Mouse (Mus musculus) small intestine, adult 2 months (tissue): ENCODE data around the gene Sept1. TPM values are rescaled to one million over a fixed set of nuclear protein-coding genes. Genes with fewer than 3 reads are reported as not detected.

Source experiments
- H3K27ac ChIP-seq: fragments of 200-500 bp; 2 replicates; pipeline ENCODE4 v1.5.1; 2012; ENCODE audit warnings: low read depth, low read length, control low read depth, inconsistent platforms; ENCODE audit not compliant: insufficient read depth
- H3K27me3 ChIP-seq: fragments of 200-500 bp; 2 replicates; pipeline ENCODE4 v1.6.1; 2012; ENCODE audit warnings: mild to moderate bottlenecking, moderate library complexity, low read length, inconsistent platforms; ENCODE audit not compliant: control insufficient read depth, insufficient read depth
- H3K36me3 ChIP-seq: fragments of 200-500 bp; 2 replicates; pipeline ENCODE4 v1.6.1; 2012; ENCODE audit warnings: mild to moderate bottlenecking, low read length, control low read depth, inconsistent platforms; ENCODE audit not compliant: control insufficient read depth, insufficient read depth
- H3K4me1 ChIP-seq: fragments of 200-500 bp; 2 replicates; pipeline ENCODE4 v1.6.1; 2012; ENCODE audit warnings: low read length, inconsistent platforms, mixed read lengths; ENCODE audit not compliant: control insufficient read depth, insufficient read depth, insufficient read length
- H3K4me3 ChIP-seq: fragments of 200-500 bp; 2 replicates; pipeline ENCODE4 v1.5.1; 2012; ENCODE audit warnings: low read depth, mild to moderate bottlenecking, control low read depth, inconsistent platforms, low read length, moderate library complexity
- CTCF ChIP-seq: fragments of 200-500 bp; IDR thresholded peaks from 2 replicates; pipeline ENCODE4 v1.5.1; 2012; ENCODE audit warnings: low read depth, mild to moderate bottlenecking, control low read depth, inconsistent platforms, low read length, moderate library complexity, mixed read lengths; ENCODE audit not compliant: insufficient replicate concordance, insufficient read length; ENCODE audit errors: extremely low read depth
- POLR2A ChIP-seq: fragments of 200-500 bp; IDR thresholded peaks from 2 replicates; pipeline ENCODE4 v1.6.1; 2012; ENCODE audit warnings: low read depth, mild to moderate bottlenecking, control low read depth, inconsistent platforms, low read length, moderate library complexity
- WGBS: fragments of 180-500 bp; shearing (Covaris S2); methylation state at CpG from one replicate; pipeline ENCODE4 v1.1.7; 2018; 5-methylcytosine and 5-hydroxymethylcytosine counted together
- polyA plus RNA-seq: library from polyadenylated mRNA; depleted of rRNA; stranded (reverse); fragments of >200 nt; gene quantifications from 2 replicates; pipeline ENCODE4 v1.2.3, GENCODE M21; 2012

Gene Sept1
- polyA plus RNA-seq, 1 experiment = 34.1 TPM

DNA sequence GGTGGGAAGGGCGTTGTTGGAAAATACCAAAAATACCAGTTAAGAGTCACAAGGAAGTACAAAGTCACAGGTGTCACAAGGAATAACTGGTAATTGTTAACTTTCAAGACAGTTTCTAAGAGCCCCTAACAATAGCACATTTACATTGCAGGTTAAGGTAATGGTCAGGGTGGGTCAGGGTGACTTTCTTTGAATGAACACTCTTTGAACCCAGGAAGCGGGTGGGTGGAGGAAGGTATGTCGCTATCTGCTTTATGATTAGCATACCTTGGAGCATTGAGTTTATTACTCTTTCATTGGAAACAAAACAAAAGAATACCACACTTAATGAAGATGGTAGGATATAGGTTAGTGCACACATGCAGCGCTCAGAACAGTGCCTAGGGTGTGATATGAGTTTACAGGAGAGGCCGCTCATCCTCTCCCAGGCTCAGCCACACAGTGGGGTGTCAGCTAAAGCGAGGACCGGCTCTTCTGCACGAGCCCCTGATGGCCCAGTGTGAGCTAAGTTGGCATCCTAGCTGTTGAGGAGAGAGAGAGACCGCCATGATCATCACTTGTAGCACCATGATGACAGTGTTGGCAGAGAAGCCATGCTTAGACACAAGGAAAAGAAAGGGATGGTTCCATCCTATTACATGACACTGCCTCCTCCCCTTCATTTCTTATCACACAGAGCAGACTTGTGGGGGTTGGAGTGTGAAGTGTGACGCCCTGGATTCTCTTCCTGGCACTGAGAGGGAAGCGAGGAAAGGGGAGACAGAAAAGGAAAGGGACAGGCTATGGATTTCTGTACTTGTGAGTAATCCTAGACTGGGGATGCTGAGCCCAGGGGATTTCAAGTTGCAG lies 7.6 kb downstream of the Sept1 start:
- Histone ChIP-seq H3K4me1 (peaks cover 5% of the 10 kb centered on the region; the same call in 1 of the 2 replicates), H3K27me3 (no peaks in the 10 kb centered on the region), H3K27ac (no peak overlapping the region), H3K4me3 (no peak overlapping the region), H3K36me3 (no peaks in the 10 kb centered on the region)
- 46% methylated on average over 11 of the region's 11 CpGs for WGBS
- TF ChIP-seq CTCF = no peak

DNA sequence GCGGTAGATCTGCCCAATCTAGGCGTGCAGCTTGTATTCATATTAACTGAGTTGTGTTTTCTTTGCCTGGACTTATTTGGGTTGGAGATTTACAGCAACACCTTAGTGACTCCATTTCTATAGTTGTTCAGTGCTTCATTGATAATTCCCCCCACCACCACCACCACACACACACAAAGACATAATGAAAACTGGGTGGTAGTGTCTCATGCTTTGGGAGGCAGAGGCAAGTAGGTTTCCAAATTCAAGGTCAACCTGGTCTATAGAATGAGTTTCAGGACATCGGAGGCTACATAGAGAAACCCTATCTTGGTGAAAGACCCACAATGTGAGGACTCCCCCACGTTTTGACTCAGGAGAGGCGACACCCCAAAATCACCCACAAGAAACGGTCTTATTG lies 8.3 kb downstream of the Sept1 start:
- Histone ChIP-seq H3K27me3 (no peaks in the 10 kb centered on the region), H3K36me3 (no peaks in the 10 kb centered on the region), H3K4me1 (peaks cover 5% of the 10 kb centered on the region; the same call in 1 of the 2 replicates), H3K4me3 (no peak overlapping the region), H3K27ac (no peak overlapping the region)
- TF ChIP-seq POLR2A (no peak), CTCF (no peak)
- WGBS = 83% methylated on average over 6 of the region's 6 CpGs

DNA sequence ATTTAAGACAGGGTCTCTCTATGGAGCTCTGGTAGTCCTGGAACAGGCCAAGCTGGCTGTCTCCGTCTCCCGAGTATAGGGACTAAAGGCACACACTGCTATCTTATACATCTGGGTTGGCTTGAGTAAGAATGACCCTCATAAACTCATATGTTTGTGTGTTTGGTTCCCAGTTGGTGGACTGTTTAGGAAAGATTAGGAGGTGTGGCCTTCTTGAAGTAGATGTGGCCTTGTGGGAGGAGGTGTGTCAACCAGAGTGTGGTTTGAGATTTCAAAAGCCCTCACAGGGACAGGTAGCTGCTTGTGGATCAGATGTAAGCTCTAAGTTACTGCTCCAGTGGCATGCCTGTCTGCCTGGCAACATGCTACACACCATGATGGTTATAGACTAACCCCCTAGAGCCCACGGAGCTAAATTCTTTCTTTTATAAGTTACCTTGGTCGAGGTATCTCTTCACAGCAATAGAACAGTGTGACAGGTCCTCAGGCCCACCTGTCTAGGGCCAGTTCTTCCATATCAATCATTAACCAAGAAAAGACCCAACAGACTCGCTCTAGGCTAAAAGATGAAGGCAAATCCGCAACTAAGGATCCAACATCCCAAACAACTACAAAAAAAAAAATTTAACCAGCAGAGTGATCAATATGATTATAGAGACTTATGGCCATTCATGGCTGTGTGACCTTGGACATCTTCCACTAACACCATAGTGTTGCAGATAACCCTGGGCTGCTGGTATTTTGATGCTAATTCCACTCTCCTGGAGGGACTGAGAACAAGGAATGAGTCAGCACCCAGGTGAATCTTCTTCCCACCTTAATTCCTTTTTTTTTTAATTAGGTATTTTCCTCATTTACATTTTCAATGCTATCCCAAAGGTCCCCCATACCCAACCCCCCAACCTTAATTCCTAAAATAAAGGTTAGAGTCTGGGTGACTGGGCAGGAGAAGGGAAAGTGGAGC lies 9.1 kb downstream of the Sept1 start:
- no peak overlapping the region for H3K27ac ChIP-seq
- no peak overlapping the region for H3K4me3 ChIP-seq
- TF ChIP-seq POLR2A (no peak), CTCF (no peak)
- 73% methylated on average over 6 of the region's 6 CpGs for WGBS
- H3K4me1 ChIP-seq = peaks cover 5% of the 10 kb centered on the region; the same call in 1 of the 2 replicates
- no peaks in the 10 kb centered on the region for H3K27me3 ChIP-seq
- no peaks in the 10 kb centered on the region for H3K36me3 ChIP-seq

DNA sequence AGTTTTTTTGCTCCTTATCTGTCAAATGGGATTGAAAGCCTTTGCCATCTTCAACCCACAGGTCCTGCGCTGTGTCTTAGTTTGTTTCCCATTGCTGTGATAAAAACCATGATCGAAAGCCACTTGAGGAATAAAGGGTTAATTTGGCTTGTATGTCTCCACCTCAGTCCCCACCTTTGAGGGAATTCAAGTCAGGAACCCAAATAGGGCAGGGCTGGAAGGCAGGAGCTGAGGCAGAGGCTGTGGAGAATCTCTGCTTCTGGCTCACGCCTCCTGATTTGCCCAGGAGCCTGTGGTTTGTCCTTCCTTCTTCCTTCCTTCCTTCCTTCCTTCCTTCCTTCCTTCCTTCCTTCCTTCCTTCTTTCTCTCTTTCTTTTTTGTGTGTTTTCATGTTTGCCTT lies 9.8 kb downstream of the Sept1 start:
- Histone ChIP-seq H3K36me3 (no peaks in the 10 kb centered on the region), H3K27me3 (no peaks in the 10 kb centered on the region), H3K4me1 (peaks cover 5% of the 10 kb centered on the region; the same call in 1 of the 2 replicates), H3K4me3 (no peak overlapping the region), H3K27ac (no peak overlapping the region)
- TF ChIP-seq POLR2A (no peak), CTCF (no peak)
- 98% methylated on average over 3 of the region's 3 CpGs for WGBS

DNA sequence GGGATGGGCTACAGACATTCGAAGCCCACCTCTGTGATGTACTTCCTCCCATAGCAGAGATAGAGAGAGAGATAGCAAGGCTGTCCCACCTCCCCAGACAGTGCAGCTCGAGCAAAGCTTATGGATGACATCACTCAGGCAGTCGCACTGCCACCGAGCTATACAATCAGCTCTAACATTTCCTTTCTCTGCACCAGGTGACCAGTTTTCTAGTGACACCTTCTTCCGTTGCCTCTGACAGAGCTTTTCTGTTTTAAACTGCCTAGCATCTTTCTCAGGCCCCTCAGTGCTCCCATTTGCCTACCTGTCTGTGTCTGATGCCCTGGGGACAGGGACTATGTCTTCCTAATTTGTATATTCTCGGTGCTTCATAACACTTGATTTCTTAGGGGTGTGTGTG lies 12.5 kb downstream of the Sept1 start:
- H3K27ac ChIP-seq = no peak overlapping the region

DNA sequence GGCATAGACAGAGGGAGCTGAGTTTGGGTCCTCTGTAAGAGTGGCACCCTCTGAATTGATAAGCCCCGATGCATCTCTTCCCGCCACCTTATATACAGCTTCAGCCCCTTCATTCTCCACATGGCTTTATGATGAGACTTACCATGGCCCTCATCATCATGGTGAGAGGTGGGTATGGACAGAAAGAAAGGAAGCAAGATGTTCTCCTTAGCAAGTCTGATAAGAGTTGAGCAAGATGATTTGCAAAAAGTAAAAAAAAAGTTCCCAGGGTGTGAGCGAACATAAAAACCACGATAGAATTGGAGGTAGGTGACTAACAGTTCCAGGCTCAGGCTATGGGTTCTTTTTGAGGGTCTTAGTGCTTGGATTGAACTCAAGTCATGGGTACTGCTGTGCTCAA lies 14.3 kb downstream of the Sept1 start:
- H3K4me3 ChIP-seq = peak overlapping the region; percentile 22; the same call in 1 of the 2 replicates
- TF ChIP-seq CTCF = no peak
- 81% methylated on average over 4 of the region's 4 CpGs for WGBS

More for the DNA sequence above, 12.5 kb downstream of the Sept1 start:
- TF ChIP-seq POLR2A = no peak
- no peak for TF ChIP-seq CTCF
- H3K4me3 ChIP-seq = no peak overlapping the region
- WGBS = 61% methylated on average over 6 of the region's 6 CpGs
- no peaks in the 10 kb centered on the region for H3K36me3 ChIP-seq
- H3K27me3 ChIP-seq = no peaks in the 10 kb centered on the region
- peaks cover 2% of the 10 kb centered on the region; the same call in 1 of the 2 replicates for H3K4me1 ChIP-seq

More for the DNA sequence above, 14.3 kb downstream of the Sept1 start:
- Histone ChIP-seq H3K27ac (peak overlapping the region; percentile 60), H3K27me3 (no peaks in the 10 kb centered on the region), H3K4me1 (peaks cover 2% of the 10 kb centered on the region; the same call in 1 of the 2 replicates), H3K36me3 (no peaks in the 10 kb centered on the region)
